8 mouse cellular contexts compared by ENCODE assay signal in genomic region chr11:97309911-97310571, GRCm38 (mm10). TPM values are rescaled to one million over a fixed set of nuclear protein-coding genes. Genes with fewer than 3 reads are reported as not detected.
DNase-seq lines count a peak whose midpoint lies in the region; ATAC-seq and TF ChIP-seq lines count a peak whose summit lies in the region.

No protein-coding gene starts in this region.

- H3K9me3 ChIP-seq in hindbrain, embryonic 16.5 days (ENCODE audit: control insufficient read depth, low read length): no peaks in the 10 kb centered on the region

- WGBS in hindbrain, embryonic 16.5 days: under 1% methylated on average over 25 of the region's 25 CpGs
- under 1% methylated on average over 23 of the region's 25 CpGs for WGBS in macrophage (ENCODE audit: missing documents)

- no peaks in the 10 kb centered on the region for H3K79me2 ChIP-seq in macrophage (ENCODE audit: inconsistent target)

- peaks cover 20% of the 10 kb centered on the region for H3K4me1 ChIP-seq in hindbrain, embryonic 16.5 days (ENCODE audit: control insufficient read depth, insufficient read depth, low read depth, low read length)

- peak overlapping the region; percentile 34 for H3K4me3 ChIP-seq in hindbrain, embryonic 16.5 days (ENCODE audit: low read length)
- peak overlapping the region; percentile 51 for H3K4me3 ChIP-seq in macrophage (ENCODE audit: inconsistent target)

- H3K9ac ChIP-seq in hindbrain, embryonic 16.5 days (ENCODE audit: low read depth, low read length): peak overlapping the region; percentile 56

- CTCF ChIA-PET in Patski (lab: Charles Lee): interaction anchor here (0.8 to 3.0 kb wide), 11 partner anchors 10 to 115 kb away, joined by 3 to 16 read pairs (median 5); no protein-coding TSS in a partner anchor

- peak; percentile 86 for TF ChIP-seq CTCF in Patski (IDR thresholded peaks at IDR 0.05)

- no peak overlapping the region for H3K27ac ChIP-seq in hindbrain, embryonic 16.5 days (ENCODE audit: low read depth, low read length)
- peak overlapping the region; percentile 99 for H3K27ac ChIP-seq in macrophage

- in situ Hi-C loops in Patski (cut with MboI; ENCODE audit: low pct_unique_long_range_greater_than_20kb): loop anchor here (5.0 to 25.0 kb wide), 2 partner anchors 33 to 98 kb away; no protein-coding TSS in a partner anchor

- no peak for DNase-seq in Patski (ENCODE audit: low read depth, low spot score)
- DNase-seq in cerebellum, postnatal 10 days: peak; percentile 86 to 87
- DNase-seq in gastrocnemius, adult 18-20 months (ENCODE audit: low spot score): peak; percentile 83
- DNase-seq in left cerebral cortex, adult 18-20 months (ENCODE audit: low spot score in 2 of 2): peak; percentile 70 to 76
- DNase-seq in retina, postnatal 7 days (ENCODE audit: low read depth, low spot score): peak; percentile 71
- DNase-seq in urinary bladder, postnatal 25 days (ENCODE audit: low spot score): peak; percentile 59

- peak overlapping the region; percentile 64 for H3K4me2 ChIP-seq in hindbrain, embryonic 16.5 days (ENCODE audit: low read length)

- POLR2A ChIA-PET in Patski (lab: Charles Lee): interaction anchor here (0.5 to 2.8 kb wide), 6 partner anchors 26 to 122 kb away, joined by 3 to 15 read pairs (median 4); partner anchors contain the start of gene Npepps

- H3K36me3 ChIP-seq in hindbrain, embryonic 16.5 days (ENCODE audit: control insufficient read depth, insufficient read depth, low read length): no peaks in the 10 kb centered on the region
- H3K36me3 ChIP-seq in macrophage (ENCODE audit: inconsistent target): no peaks in the 10 kb centered on the region

- H3K27me3 ChIP-seq in Patski: no peaks in the 10 kb centered on the region
- H3K27me3 ChIP-seq in hindbrain, embryonic 16.5 days (replicated peaks; ENCODE audit: control insufficient read depth, insufficient read depth, low read length): no peaks in the 10 kb centered on the region

- ATAC-seq in Patski: peak; percentile 59
- peak; percentile 87 for ATAC-seq in hindbrain, embryonic 16.5 days

RNA-seq across cellular contexts. Expression of gene Mrpl45, which starts 5.5 kb away (rescaled TPM):
- polyA plus RNA-seq in Patski (2021): 43.5 TPM
- 10 to 100 TPM; 33.6 to 39.0 TPM for total RNA-seq in gastrocnemius, adult 18-20 months (2021)
- 38.2 and 39.5 TPM in 2 replicates for polyA plus RNA-seq in hindbrain, embryonic 16.5 days (2015; fragmentation: Nextera tagmentation; extraction: Ambion mirVana)
- total RNA-seq in left cerebral cortex, adult 18-20 months (2021): 10 to 100 TPM; 27.7 to 30.7 TPM
- 10 to 100 TPM in 22 of 26 experiments, 1 to 10 TPM in 4; 5.7 to 26.2 (median 13.2) TPM for total RNA-seq in macrophage (2018; cell fraction: chromatin; rRNA removed)
- 10 to 100 TPM; 13.7 to 35.9 (median 24.1) TPM for total RNA-seq in macrophage (2018; cell fraction: cytosol; rRNA removed)
- 10 to 100 TPM in 19 of 26 experiments, 1 to 10 TPM in 7; 7.0 to 20.3 (median 13.1) TPM for total RNA-seq in macrophage (2018; cell fraction: nucleus; rRNA removed)
- polyA plus RNA-seq in macrophage (2018): 18.4 to 24.4 TPM (median 20.9 TPM) in 3 replicates

RNA-seq across cellular contexts. Expression of gene Npepps, which starts 29.6 kb away (rescaled TPM):
- polyA plus RNA-seq in Patski (2021) (114 TPM), macrophage (2018) (33.4 to 65.0 TPM (median 53.5 TPM) in 3 replicates)
- 10 to 100 TPM; 56.4 to 67.9 TPM for total RNA-seq in gastrocnemius, adult 18-20 months (2021)
- polyA plus RNA-seq in hindbrain, embryonic 16.5 days (2015; fragmentation: Nextera tagmentation; extraction: Ambion mirVana): 142 and 155 TPM in 2 replicates
- 100 to 1,000 TPM; 136 to 140 TPM for total RNA-seq in left cerebral cortex, adult 18-20 months (2021)
- 100 to 1,000 TPM; 221 to 525 (median 361) TPM for total RNA-seq in macrophage (2018; cell fraction: chromatin; rRNA removed)
- total RNA-seq in macrophage (2018; cell fraction: cytosol; rRNA removed): 10 to 100 TPM; 32.8 to 72.7 (median 54.2) TPM
- 100 to 1,000 TPM in 25 of 26 experiments, 10 to 100 TPM in 1; 85.7 to 382 (median 167) TPM for total RNA-seq in macrophage (2018; cell fraction: nucleus; rRNA removed)

RNA-seq across cellular contexts. Expression of gene Gpr179, which starts 41.8 kb away (rescaled TPM):
- polyA plus RNA-seq in Patski (2021) (0.09 TPM), macrophage (2018) (0.01 TPM in 1 of 3 replicates, not detected in the others)
- under 1 TPM in 1 of 2 experiments, not detected in 1; 0.02 TPM for total RNA-seq in gastrocnemius, adult 18-20 months (2021)
- 0.43 and 0.51 TPM in 2 replicates for polyA plus RNA-seq in hindbrain, embryonic 16.5 days (2015; fragmentation: Nextera tagmentation; extraction: Ambion mirVana)
- under 1 TPM; 0.09 to 0.12 TPM for total RNA-seq in left cerebral cortex, adult 18-20 months (2021)
- under 1 TPM in 21 of 26 experiments, not detected in 5; 0.04 to 0.35 (median 0.11) TPM for total RNA-seq in macrophage (2018; cell fraction: chromatin; rRNA removed)
- under 1 TPM in 21 of 26 experiments, not detected in 5; under 0.01 to 0.07 (median 0.03) TPM for total RNA-seq in macrophage (2018; cell fraction: cytosol; rRNA removed)
- under 1 TPM in 16 of 26 experiments, not detected in 10; 0.05 to 0.17 (median 0.10) TPM for total RNA-seq in macrophage (2018; cell fraction: nucleus; rRNA removed)

RNA-seq across cellular contexts. Expression of gene Socs7, which starts 52.3 kb away (rescaled TPM):
- polyA plus RNA-seq in Patski (2021) (21.7 TPM), macrophage (2018) (6.2 to 10.1 TPM (median 7.0 TPM) in 3 replicates)
- 10 to 100 TPM; 43.0 to 43.5 TPM for total RNA-seq in gastrocnemius, adult 18-20 months (2021)
- 7.3 and 8.1 TPM in 2 replicates for polyA plus RNA-seq in hindbrain, embryonic 16.5 days (2015; fragmentation: Nextera tagmentation; extraction: Ambion mirVana)
- total RNA-seq in left cerebral cortex, adult 18-20 months (2021): 10 to 100 TPM; 80.9 to 92.7 TPM
- total RNA-seq in macrophage (2018; cell fraction: chromatin; rRNA removed): 100 to 1,000 TPM in 1 of 26 experiments, 10 to 100 TPM in 25; 12.8 to 110 (median 21.7) TPM
- total RNA-seq in macrophage (2018; cell fraction: cytosol; rRNA removed): 10 to 100 TPM in 25 of 26 experiments, 1 to 10 TPM in 1; 9.1 to 35.3 (median 11.7) TPM
- total RNA-seq in macrophage (2018; cell fraction: nucleus; rRNA removed): 100 to 1,000 TPM in 1 of 26 experiments, 10 to 100 TPM in 25; 16.4 to 127 (median 20.6) TPM
